Mouse (Mus musculus) midbrain, postnatal 0 days (tissue): Measurements from ENCODE around the gene Rplp2. TPM values are rescaled to one million over a fixed set of nuclear protein-coding genes. Genes with fewer than 3 reads are reported as not detected.

Experiments used
- ATAC-seq: fragments of 200-750 bp; cut with Nextera tagmentation; 2 replicates; pipeline ENCODE4 v1.8.0; 2017; ENCODE audit warnings: moderate number of reproducible peaks, mild to moderate bottlenecking, moderate TSS enrichment, moderate library complexity; ENCODE audit not compliant: low FRiP score
- DNase-seq: peaks from one replicate; pipeline ENCODE4 v3.0.0-alpha.2; 2015; ENCODE audit warnings: low spot score
- H3K27ac ChIP-seq: fragments of 300-500 bp; sonication (generic); 2 replicates; pipeline ENCODE4 v1.5.1; 2014; ENCODE audit warnings: low read depth, mild to moderate bottlenecking, low read length, mixed read lengths
- H3K27me3 ChIP-seq: fragments of 300-500 bp; sonication (generic); 2 replicates; pipeline ENCODE4 v1.6.1; 2014; ENCODE audit warnings: low read length, control low read depth, mixed read lengths; ENCODE audit not compliant: insufficient read depth
- H3K36me3 ChIP-seq: fragments of 300-500 bp; sonication (generic); 2 replicates; pipeline ENCODE4 v1.6.1; 2014; ENCODE audit warnings: low read length, control low read depth, mixed read lengths; ENCODE audit not compliant: insufficient read depth
- H3K4me1 ChIP-seq: fragments of 300-500 bp; sonication (generic); 2 replicates; pipeline ENCODE4 v1.6.1; 2014; ENCODE audit warnings: mild to moderate bottlenecking, control low read depth, antibody characterized with exemption, low read length, mixed read lengths; ENCODE audit not compliant: insufficient read depth
- H3K4me2 ChIP-seq: fragments of 300-500 bp; sonication (generic); 2 replicates; pipeline ENCODE4 v1.6.1; 2014; ENCODE audit warnings: low read depth, mild to moderate bottlenecking, low read length, mixed read lengths; ENCODE audit not compliant: poor library complexity, severe bottlenecking
- H3K4me3 ChIP-seq: fragments of 300-500 bp; sonication (generic); 2 replicates; pipeline ENCODE4 v1.5.1; 2014; ENCODE audit warnings: low read depth, mild to moderate bottlenecking, low read length, moderate library complexity
- H3K9ac ChIP-seq: fragments of 300-500 bp; sonication (generic); replicated peaks from 2 replicates; pipeline ENCODE4 v1.6.1; 2014; ENCODE audit warnings: mild to moderate bottlenecking, low read length, moderate library complexity, mixed read lengths; ENCODE audit not compliant: poor library complexity, severe bottlenecking
- H3K9me3 ChIP-seq: fragments of 300-500 bp; sonication (generic); 2 replicates; pipeline ENCODE4 v1.6.1; 2016; ENCODE audit warnings: low read length, control low read depth
- CTCF ChIP-seq: IDR thresholded peaks from 2 replicates; pipeline ENCODE4 v1.5.1; 2016; ENCODE audit warnings: antibody characterized with exemption, mild to moderate bottlenecking
- WGBS: fragments of 180-500 bp; shearing (Covaris S2); extraction: QIAGEN DNeasy Blood & Tissue Kit; methylation state at CpG from one replicate; pipeline ENCODE4 v1.1.7; 2014; 5-methylcytosine and 5-hydroxymethylcytosine counted together
- polyA plus RNA-seq: library from polyadenylated mRNA; unstranded; fragments of >200 nt; fragmentation: Nextera tagmentation; extraction: Ambion mirVana; gene quantifications from 2 replicates; pipeline ENCODE4 v1.2.1, GENCODE M21; 2015
- total RNA-seq: library from RNA; depleted of rRNA; stranded (reverse); fragments of >200 nt; gene quantifications from 2 replicates; pipeline ENCODE4 v1.2.3, GENCODE M21; 2014

Gene Rplp2
- total and polyA plus RNA-seq, 2 experiments from 2014 or later: 180 to 852 TPM

GRCm38 (mm10) chr7:141469901-141470636, 22.9 kb downstream of the Rplp2 start:
- no peak overlapping the region for H3K4me3 ChIP-seq
- no peak for TF ChIP-seq CTCF
- WGBS: 91% methylated on average over 18 of the region's 18 CpGs
- no peaks in the 10 kb centered on the region for H3K9me3 ChIP-seq
- DNase-seq: no peak
- 0 out of 2 replicates have a peak overlapping the region, but pooled peaks have one; percentile 77 for H3K4me2 ChIP-seq
- no peak for ATAC-seq
- no peak overlapping the region for H3K27ac ChIP-seq
- H3K9ac ChIP-seq: no peak overlapping the region
- H3K36me3 ChIP-seq: peaks cover 22% of the 10 kb centered on the region
- H3K4me1 ChIP-seq: peaks cover 29% of the 10 kb centered on the region
- peaks cover 7% of the 10 kb centered on the region for H3K27me3 ChIP-seq

DNA sequence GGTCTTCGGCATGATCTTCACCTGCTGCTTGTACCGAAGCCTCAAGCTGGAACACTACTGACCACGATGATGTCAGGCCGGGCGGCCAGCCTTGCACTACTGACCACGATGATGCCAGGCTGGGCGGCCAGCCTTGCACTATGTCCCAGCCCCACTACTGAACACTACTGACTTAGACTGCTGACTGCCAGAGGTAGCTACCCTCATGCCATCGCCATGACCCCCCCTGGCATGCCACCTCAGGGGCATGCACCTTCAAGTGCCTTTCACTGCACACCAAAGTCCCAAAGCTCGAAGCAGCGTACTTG, 23.4 kb downstream of the Rplp2 start:
- ATAC-seq (no peak), DNase-seq (no peak)
- TF ChIP-seq CTCF: no peak
- H3K4me2 ChIP-seq: no peak overlapping the region
- no peak overlapping the region for H3K4me3 ChIP-seq
- 93% methylated on average over 10 of the region's 10 CpGs for WGBS
- peaks cover 22% of the 10 kb centered on the region for H3K36me3 ChIP-seq
- peaks cover 4% of the 10 kb centered on the region; the same call in 1 of the 2 replicates for H3K27me3 ChIP-seq
- no peak overlapping the region for H3K27ac ChIP-seq
- H3K9me3 ChIP-seq: no peaks in the 10 kb centered on the region
- no peak overlapping the region for H3K9ac ChIP-seq
- peaks cover 28% of the 10 kb centered on the region for H3K4me1 ChIP-seq

GRCm38 (mm10) chr7:141471236-141471635, 24.1 kb downstream of the Rplp2 start:
- no peak overlapping the region for H3K27ac ChIP-seq
- peaks cover 6% of the 10 kb centered on the region; the same call in 1 of the 2 replicates for H3K27me3 ChIP-seq
- ATAC-seq (no peak), DNase-seq (no peak)
- no peak overlapping the region for H3K4me2 ChIP-seq
- 89% methylated on average over 1 of the region's 1 CpGs for WGBS
- H3K9ac ChIP-seq: no peak overlapping the region
- H3K4me1 ChIP-seq: peaks cover 28% of the 10 kb centered on the region
- no peak overlapping the region for H3K4me3 ChIP-seq
- H3K36me3 ChIP-seq: peaks cover 22% of the 10 kb centered on the region
- no peaks in the 10 kb centered on the region for H3K9me3 ChIP-seq
- no peak for TF ChIP-seq CTCF

DNA sequence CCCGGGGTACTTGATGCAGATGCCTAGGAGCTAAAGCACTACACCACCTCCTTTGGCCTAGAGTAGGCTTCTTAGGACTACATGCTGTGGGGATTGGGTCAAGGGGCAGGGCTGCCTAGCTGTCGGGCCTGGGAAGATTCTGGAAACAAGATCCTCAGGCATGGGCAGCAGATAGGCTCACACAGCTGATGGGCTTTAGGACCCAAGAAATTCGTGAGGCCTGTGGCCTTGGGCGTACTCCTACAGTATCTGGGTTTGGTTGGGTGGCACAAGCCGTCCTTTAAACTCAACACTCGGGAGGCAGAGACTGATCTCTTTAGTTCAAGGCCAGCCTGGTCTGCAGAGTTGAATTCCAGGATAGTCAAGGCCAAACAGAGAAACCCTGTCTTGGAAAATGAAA, 25.1 kb downstream of the Rplp2 start:
- DNase-seq (no peak), ATAC-seq (no peak)
- H3K9me3 ChIP-seq: no peaks in the 10 kb centered on the region
- TF ChIP-seq CTCF: no peak
- H3K36me3 ChIP-seq: peaks cover 22% of the 10 kb centered on the region
- H3K27ac ChIP-seq: no peak overlapping the region
- H3K4me3 ChIP-seq: no peak overlapping the region
- WGBS: 88% methylated on average over 6 of the region's 6 CpGs
- H3K4me2 ChIP-seq: no peak overlapping the region
- no peak overlapping the region for H3K9ac ChIP-seq
- H3K27me3 ChIP-seq: peaks cover 9% of the 10 kb centered on the region
- peaks cover 27% of the 10 kb centered on the region for H3K4me1 ChIP-seq

DNA sequence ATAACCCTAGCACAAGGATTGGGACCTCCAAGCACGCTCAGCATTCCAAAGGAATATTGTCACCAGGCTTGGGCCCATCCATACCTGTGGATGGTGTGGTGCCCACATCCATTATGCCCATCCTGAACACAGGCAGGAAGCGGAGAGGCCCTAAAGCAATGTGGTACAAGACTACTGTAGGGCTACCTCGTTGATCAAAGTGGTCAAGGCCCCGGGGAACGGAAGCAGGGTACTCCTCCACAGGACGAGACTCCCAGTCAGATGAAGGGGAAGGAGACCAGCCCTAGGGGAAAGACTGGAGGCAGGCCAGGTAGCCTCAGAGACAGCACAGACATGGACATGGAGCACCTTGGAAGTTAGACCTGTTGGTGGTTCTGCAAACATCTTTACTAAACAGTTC, 25.6 kb downstream of the Rplp2 start:
- no peak overlapping the region for H3K4me2 ChIP-seq
- 95% methylated on average over 6 of the region's 6 CpGs for WGBS
- no peaks in the 10 kb centered on the region for H3K9me3 ChIP-seq
- peaks cover 24% of the 10 kb centered on the region for H3K4me1 ChIP-seq
- DNase-seq (no peak), ATAC-seq (no peak)
- no peak overlapping the region for H3K9ac ChIP-seq
- H3K27me3 ChIP-seq: peaks cover 12% of the 10 kb centered on the region
- no peak for TF ChIP-seq CTCF
- H3K27ac ChIP-seq: no peak overlapping the region
- peaks cover 22% of the 10 kb centered on the region for H3K36me3 ChIP-seq
- no peak overlapping the region for H3K4me3 ChIP-seq

- 12% methylated on average over 5 of the region's 5 CpGs for whole genome bisulfite sequencing
- Histone ChIP-seq H3K36me3 (peaks cover 22% of the 10 kb centered on the region), H3K9ac (peak overlapping the region; percentile 87), H3K4me2 (peak overlapping the region; percentile 93), H3K9me3 (no peaks in the 10 kb centered on the region), H3K27me3 (peaks cover 12% of the 10 kb centered on the region), H3K27ac (no peak overlapping the region), H3K4me3 (peak overlapping the region; percentile 74), H3K4me1 (peaks cover 11% of the 10 kb centered on the region)
- no peak for TF ChIP-seq CTCF
- DNase-seq (no peak), ATAC-seq (no peak)
Observed at GRCm38 (mm10) chr7:141474160-141474559, 27.0 kb downstream of the Rplp2 start.
